ENCODE assay signal across 17 mouse cellular contexts in genomic region chr1:120198151-120198550, GRCm38 (mm10).
"Had no signal": no experiment of that assay in that cellular context is flagged by ENCODE, and none has a peak within 500 bp of the region (broad histone marks: within the 10 kb centered on the region; RNA-seq: fewer than 3 reads in every experiment).

No protein-coding gene starts in this region.

- DNase-seq: retina, postnatal 1 day; right cerebral cortex, adult 18-20 months; right cerebral cortex, postnatal 14 days; right cerebral cortex, postnatal 25 days; right cerebral cortex, postnatal 4 days; spleen, adult 18-20 months; thymus, adult 18-20 months; thymus, adult 2 months; thymus, postnatal 14 days; thymus, postnatal 25 days; thymus, postnatal 36 days; thymus, postnatal 4 days had no signal

- H3K4me2 ChIP-seq: neural tube, embryonic 12.5 days; neural tube, embryonic 13.5 days; neural tube, embryonic 15.5 days; stomach, embryonic 15.5 days had no signal

- H3K9me3 ChIP-seq: neural tube, embryonic 12.5 days; neural tube, embryonic 13.5 days; neural tube, embryonic 15.5 days; stomach, embryonic 15.5 days had no signal

- H3K4me1 ChIP-seq: neural tube, embryonic 12.5 days; stomach, embryonic 15.5 days had no signal

- H3K9ac ChIP-seq: neural tube, embryonic 12.5 days; neural tube, embryonic 13.5 days; neural tube, embryonic 15.5 days; stomach, embryonic 15.5 days had no signal

- H3K27me3 ChIP-seq: neural tube, embryonic 12.5 days; neural tube, embryonic 13.5 days; stomach, embryonic 15.5 days had no signal

- H3K36me3 ChIP-seq: neural tube, embryonic 12.5 days; neural tube, embryonic 13.5 days; neural tube, embryonic 15.5 days; stomach, embryonic 15.5 days had no signal

- H3K27ac ChIP-seq: neural tube, embryonic 12.5 days; neural tube, embryonic 13.5 days; neural tube, embryonic 15.5 days; stomach, embryonic 15.5 days; stomach, postnatal 0 days had no signal

- H3K4me3 ChIP-seq: neural tube, embryonic 12.5 days; neural tube, embryonic 13.5 days; neural tube, embryonic 15.5 days; stomach, embryonic 15.5 days had no signal
